Mouse (Mus musculus) erythroblast, embryonic 14.5 days (primary cell): ENCODE results near the gene Celf2.

ENCODE experiments used
- GATA1 ChIP-seq: IDR thresholded peaks from 2 replicates; pipeline ENCODE4 v1.6.1; 2012; ENCODE audit warnings: low read length, inconsistent platforms, mixed read lengths
- TAL1 ChIP-seq: IDR thresholded peaks from 3 replicates; pipeline ENCODE4 v1.6.1; 2012; ENCODE audit warnings: low read length, inconsistent platforms, mixed read lengths

- no peak for TF ChIP-seq TAL1
- TF ChIP-seq GATA1, result no peak
These were observed 798.5 kb downstream of the Celf2 start for GRCm38 (mm10) chr2:6710687-6711430.
